Mouse (Mus musculus): ENCODE measurements around the gene Hexb. TPM values are rescaled to one million over a fixed set of nuclear protein-coding genes. Genes with fewer than 3 reads are reported as not detected.
A peak's percentile ranks its signal among the peaks of the same experiment; 100 is the strongest.
"Not testable (repeated sequence)": the region's sequence is repeated elsewhere in the genome, so short reads cannot be mapped to it uniquely, and the experiment has no call there.

Gene Hexb
- polyA plus RNA-seq, 1 experiment from 2014 or later, result 93.1 TPM

DNA sequence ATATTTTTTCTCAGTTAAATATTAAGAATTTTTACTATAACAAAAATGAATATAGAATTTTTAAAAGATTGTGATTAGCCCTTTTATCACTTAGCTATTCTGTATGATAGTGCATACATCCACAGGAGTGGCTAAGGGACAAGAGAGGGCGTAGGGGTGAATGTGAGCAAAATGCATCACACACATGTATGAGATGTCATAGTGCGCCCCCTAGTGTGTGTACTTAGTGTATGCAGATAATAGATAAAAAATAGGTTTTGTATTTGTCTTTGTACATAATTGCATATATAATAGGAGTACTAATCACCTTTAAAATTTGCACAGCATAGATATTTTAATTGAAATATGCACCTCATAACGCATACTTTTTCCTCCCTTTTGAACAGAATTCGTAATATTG is 52.3 kb downstream of the Hexb start:
- WGBS, result 61% methylated on average over 4 of the region's 4 CpGs
- Histone ChIP-seq H3K9ac (no peak overlapping the region), H3K27ac (no peak overlapping the region), H3K27me3 (replicated peaks) (no peaks in the 10 kb centered on the region), H3K4me1 (replicated peaks) (no peaks in the 10 kb centered on the region), H3K4me2 (replicated peaks) (no peak overlapping the region), H3K9me3 (no peaks in the 10 kb centered on the region), H3K4me3 (replicated peaks) (no peak overlapping the region), H3K36me3 (peaks cover 31% of the 10 kb centered on the region; the same call in 1 of the 2 replicates)
- ATAC-seq, result no peak

DNA sequence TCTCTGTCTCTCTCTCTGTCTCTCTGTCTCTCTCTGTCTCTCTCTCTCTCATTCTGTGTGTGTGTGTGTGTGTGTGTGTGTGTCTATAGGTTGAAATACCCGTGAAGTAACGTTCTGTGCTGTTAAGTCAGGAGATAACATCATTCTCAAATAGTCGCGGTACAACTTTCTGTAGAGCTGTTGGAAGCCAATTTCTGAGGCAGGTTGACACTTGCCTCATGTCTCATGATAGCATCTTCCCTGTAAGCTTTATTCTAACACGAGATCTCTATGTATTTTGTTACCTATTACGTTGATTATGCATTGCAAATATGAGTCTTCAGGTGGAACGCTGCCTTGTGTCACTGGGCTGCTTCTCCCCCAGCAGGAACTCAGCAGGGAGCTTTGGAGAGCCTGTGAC is 55.8 kb downstream of the Hexb start:
- Histone ChIP-seq H3K36me3 (peaks cover 18% of the 10 kb centered on the region; the same call in 1 of the 2 replicates), H3K9ac (no peak overlapping the region), H3K9me3 (no peaks in the 10 kb centered on the region), H3K27me3 (replicated peaks) (no peaks in the 10 kb centered on the region), H3K27ac (no peak overlapping the region), H3K4me1 (replicated peaks) (peaks cover 2% of the 10 kb centered on the region; the same call in 1 of the 2 replicates), H3K4me3 (replicated peaks) (no peak overlapping the region), H3K4me2 (replicated peaks) (no peak overlapping the region)
- no peak for ATAC-seq
- WGBS, result 85% methylated on average over 7 of the region's 7 CpGs

DNA sequence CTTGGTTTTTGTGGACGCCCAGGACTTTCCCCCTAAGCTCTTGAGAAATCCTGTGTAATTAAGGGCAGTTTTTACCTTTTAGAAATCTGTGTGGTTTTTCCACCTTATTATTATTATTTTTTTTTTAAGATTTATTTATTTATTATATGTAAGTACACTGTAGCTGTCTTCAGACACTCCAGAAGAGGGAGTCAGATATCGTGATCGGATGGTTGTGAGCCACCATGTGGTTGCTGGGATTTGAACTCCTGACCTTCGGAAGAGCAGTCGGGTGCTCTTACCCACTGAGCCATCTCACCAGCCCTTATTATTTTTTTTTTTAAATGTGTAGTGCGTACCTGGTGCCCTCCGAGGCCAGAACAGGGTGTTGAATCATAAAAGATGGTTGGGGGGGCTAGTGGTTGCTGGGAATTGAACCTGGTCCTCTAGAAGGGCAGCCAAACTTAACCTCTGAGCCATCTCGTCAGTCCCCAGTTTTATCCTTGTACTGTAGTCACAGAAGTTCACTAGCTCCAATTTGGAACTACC is 59.7 kb downstream of the Hexb start:
- not testable (repeated sequence) for H3K4me1 ChIP-seq (replicated peaks); H3K36me3 ChIP-seq; H3K27me3 ChIP-seq (replicated peaks); H3K9me3 ChIP-seq
- peak overlapping the region; percentile 90 for H3K9ac ChIP-seq
- 31% methylated on average over 8 of the region's 8 CpGs for WGBS
- peak overlapping the region; percentile 78; the same call in 1 of the 2 replicates for H3K27ac ChIP-seq
- H3K4me2 ChIP-seq (replicated peaks), result peak overlapping the region; percentile 53
- H3K4me3 ChIP-seq (replicated peaks), result peak overlapping the region; percentile 87
- ATAC-seq, result 0 out of 2 replicates have a peak, but pooled peaks have one; percentile 7

DNA sequence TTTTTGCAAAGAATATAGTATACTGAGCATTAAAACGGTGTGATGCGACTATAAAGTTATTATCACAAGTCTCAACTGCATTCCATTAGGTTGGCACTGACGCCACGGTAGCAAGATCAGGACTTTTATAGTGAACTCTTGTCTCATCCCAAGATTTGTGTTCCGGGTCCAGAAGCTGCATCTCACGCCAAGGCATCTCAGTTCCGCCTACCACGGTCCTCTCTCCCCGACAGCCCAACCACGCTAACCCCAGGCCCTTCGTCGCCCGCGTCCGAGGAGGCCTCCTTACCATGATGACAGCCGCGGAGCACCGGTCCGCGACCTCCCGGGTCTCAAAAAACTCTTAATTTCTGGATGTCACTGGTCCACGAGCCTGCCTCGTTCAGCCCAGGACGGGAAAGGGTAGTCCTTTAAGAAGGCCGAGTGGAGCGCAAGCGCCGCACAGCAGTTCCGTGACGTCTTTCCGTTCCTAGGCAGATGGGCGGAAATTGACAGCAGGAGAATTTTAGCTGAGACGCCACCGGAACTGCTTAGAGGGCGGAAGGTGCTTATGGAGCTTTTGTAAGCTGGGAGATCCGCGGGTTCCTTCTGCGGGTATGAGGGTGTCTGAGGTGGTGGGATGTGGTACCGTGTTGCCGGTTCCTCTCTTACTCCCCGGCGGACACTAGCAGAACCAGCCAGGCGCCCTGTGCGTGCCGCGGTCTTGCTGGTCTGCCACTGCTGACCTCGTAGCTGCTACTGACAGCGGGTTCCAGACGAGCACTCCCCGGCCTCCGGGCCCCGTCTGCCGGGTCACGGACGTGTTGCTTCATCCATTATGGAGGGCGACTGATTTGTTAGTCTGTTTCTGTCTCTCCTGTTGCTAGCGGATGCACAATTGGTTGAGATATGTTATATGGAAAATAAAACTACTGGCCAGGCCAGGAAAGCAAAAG is 60.4 kb downstream of the Hexb start, which contains the start of the genes Gfm2 and Nsa2:
Gene Gfm2 (plus strand): TSS at position 472 of the 935 bp plus-strand sequence.
Gene Nsa2 (minus strand): TSS at position 472 of the 935 bp plus-strand sequence.
- Histone ChIP-seq H3K27me3 (replicated peaks) (no peaks in the 10 kb centered on the region), H3K9me3 (no peaks in the 10 kb centered on the region), H3K27ac (peak within 1 kb of the TSS; percentile 78), H3K4me3 (replicated peaks) (peak within 1 kb of the TSS; percentile 87), H3K36me3 (0 out of 2 replicates have a peak, but pooled peaks cover 4% of the 10 kb centered on the region), H3K4me1 (replicated peaks) (peaks cover 2% of the 10 kb centered on the region; the same call in 1 of the 2 replicates), H3K9ac (peak within 1 kb of the TSS; percentile 90), H3K4me2 (replicated peaks) (peak within 1 kb of the TSS; percentile 53)
- peak; percentile 99 for ATAC-seq
- under 1% methylated on average over 57 of the region's 57 CpGs for WGBS

DNA sequence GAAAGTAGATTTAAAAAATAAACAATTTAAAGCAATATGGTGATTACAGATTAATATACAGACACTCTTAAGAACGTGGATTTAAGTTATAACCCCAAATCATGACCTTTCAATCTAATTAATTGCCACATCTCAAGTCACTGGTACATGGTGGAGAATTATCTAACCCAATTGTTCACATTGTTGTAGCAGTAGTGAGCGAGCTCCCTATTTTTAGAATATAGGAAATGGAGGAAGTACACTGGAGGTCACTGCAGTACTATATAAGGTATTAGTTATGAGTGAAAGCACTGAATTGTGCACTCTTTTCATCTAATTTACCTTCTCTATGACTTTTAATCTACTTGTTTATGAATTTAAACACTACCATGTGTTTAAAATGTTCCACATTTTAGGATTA is 67.7 kb downstream of the Hexb start:
- H3K4me2 ChIP-seq (replicated peaks); H3K9me3 ChIP-seq; H3K9ac ChIP-seq; H3K4me1 ChIP-seq (replicated peaks); H3K27ac ChIP-seq; ATAC-seq; H3K36me3 ChIP-seq; H3K27me3 ChIP-seq (replicated peaks); H3K4me3 ChIP-seq (replicated peaks): not testable (repeated sequence)
- WGBS, result no CpG with 5 or more reads among the region's 2 CpGs

DNA sequence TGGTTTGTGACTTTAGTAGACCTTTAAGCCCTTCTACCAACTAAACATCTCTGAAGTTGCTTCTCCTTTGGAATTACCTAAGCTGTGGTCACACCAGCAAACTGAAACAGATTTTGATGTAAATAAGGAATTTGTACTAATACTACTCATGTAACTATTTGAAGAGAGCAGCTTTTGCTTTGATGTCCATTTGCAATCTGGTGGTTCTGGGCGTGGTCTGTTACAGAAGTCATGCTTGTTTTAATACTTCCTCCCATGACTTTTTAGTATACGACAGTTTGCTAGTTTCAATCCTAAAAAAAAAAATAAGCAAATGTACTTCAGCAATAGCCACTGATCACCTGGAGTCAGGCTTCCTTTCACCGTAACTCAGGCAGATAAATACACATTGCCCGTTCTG is 68.5 kb downstream of the Hexb start:
- H3K27ac ChIP-seq; H3K9me3 ChIP-seq; ATAC-seq; H3K4me2 ChIP-seq (replicated peaks); H3K4me1 ChIP-seq (replicated peaks); H3K4me3 ChIP-seq (replicated peaks); H3K9ac ChIP-seq; H3K36me3 ChIP-seq; H3K27me3 ChIP-seq (replicated peaks): not testable (repeated sequence)
- WGBS, result 88% methylated on average over 4 of the region's 4 CpGs

Other genes starting within 250 kb of the Hexb start
- not detected in 2 replicates for gene 1700029F12Rik, start 164.0 kb downstream of the Hexb start, polyA plus RNA-seq (2015; fragmentation: Nextera tagmentation; extraction: Ambion mirVana)
- gene Fam169a, start 131.1 kb downstream of the Hexb start, polyA plus RNA-seq (2015; fragmentation: Nextera tagmentation; extraction: Ambion mirVana), result 2.1 and 2.4 TPM in 2 replicates
- 3.8 and 3.9 TPM in 2 replicates for gene Gm6169, start 99.1 kb downstream of the Hexb start, polyA plus RNA-seq (2015; fragmentation: Nextera tagmentation; extraction: Ambion mirVana)
- gene Gfm2, start 60.4 kb downstream of the Hexb start, polyA plus RNA-seq (2015; fragmentation: Nextera tagmentation; extraction: Ambion mirVana), result 34.6 and 35.7 TPM in 2 replicates
- gene Nsa2, start 60.4 kb downstream of the Hexb start, polyA plus RNA-seq (2015; fragmentation: Nextera tagmentation; extraction: Ambion mirVana), result 54.5 and 58.9 TPM in 2 replicates
- 6.0 and 6.1 TPM in 2 replicates for gene Enc1, start 42.7 kb upstream of the Hexb start, polyA plus RNA-seq (2015; fragmentation: Nextera tagmentation; extraction: Ambion mirVana)